Mouse (Mus musculus) heart, adult 2 months (tissue): ENCODE data around the gene Ssxb3. TPM values are rescaled to one million over a fixed set of nuclear protein-coding genes. Genes with fewer than 3 reads are reported as not detected.
"Not testable (repeated sequence)": the region's sequence is repeated elsewhere in the genome, so short reads cannot be mapped to it uniquely, and the experiment has no call there.

Source experiments
- DNase-seq, 2 experiments: peaks; one replicate each; pipeline ENCODE4 v3.0.0; 2021
- H3K27ac ChIP-seq: fragments of 200-600 bp; 2 replicates; pipeline ENCODE4 v1.8.1; 2022
- H3K27me3 ChIP-seq: fragments of 200-500 bp; 2 replicates; pipeline ENCODE4 v1.6.1; 2012; ENCODE audit warnings: mild to moderate bottlenecking, low read length, inconsistent platforms, mixed read lengths; ENCODE audit not compliant: control insufficient read depth, insufficient read depth
- H3K36me3 ChIP-seq: fragments of 200-500 bp; 2 replicates; pipeline ENCODE4 v1.6.1; 2012; ENCODE audit warnings: low read length, inconsistent platforms; ENCODE audit not compliant: control insufficient read depth, insufficient read depth
- H3K4me1 ChIP-seq: fragments of 200-500 bp; 2 replicates; pipeline ENCODE4 v1.6.1; 2011; ENCODE audit warnings: low read length; ENCODE audit not compliant: control insufficient read depth, insufficient read depth
- H3K4me3 ChIP-seq: fragments of 200-600 bp; 2 replicates; pipeline ENCODE4 v1.8.1; 2022
- H3K79me2 ChIP-seq: fragments of 200-500 bp; replicated peaks from 2 replicates; pipeline ENCODE4 v1.6.1; 2012; ENCODE audit warnings: mild to moderate bottlenecking, inconsistent platforms, low read length, moderate library complexity, mixed read lengths; ENCODE audit not compliant: control insufficient read depth, insufficient read depth
- H3K9ac ChIP-seq: fragments of 200-500 bp; 2 replicates; pipeline ENCODE4 v1.6.1; 2012; ENCODE audit warnings: low read depth, mild to moderate bottlenecking, control low read depth, inconsistent platforms, low read length, mixed read lengths
- WGBS: fragments of 180-500 bp; shearing (Covaris S2); methylation state at CpG from one replicate; pipeline ENCODE4 v1.1.7; 2018; 5-methylcytosine and 5-hydroxymethylcytosine counted together
- intact Hi-C: fragments of 180-260 bp; cut with DNase I; formaldehyde crosslinking; loops from one replicate; pipeline ENCODE4 v1.15.1; 2025
- long read RNA-seq: library from polyadenylated mRNA; stranded (forward); transcript quantifications from one replicate; pipeline ENCODE4 v2.0.0, GENCODE M21; 2021
- polyA plus RNA-seq: library from polyadenylated mRNA; depleted of rRNA; stranded (reverse); fragments of >200 nt; gene quantifications from 2 replicates; pipeline ENCODE4 v1.2.3, GENCODE M21; 2012; rRNA removed
- total RNA-seq, 2 experiments: library from RNA; stranded (reverse); gene quantifications; 2 replicates each; pipeline ENCODE4 v1.2.3; 2021

Ssxb3 gene
- total RNA-seq, result not detected
- not detected in 2 replicates for polyA plus RNA-seq
- long read RNA-seq, result 0 reads

DNA sequence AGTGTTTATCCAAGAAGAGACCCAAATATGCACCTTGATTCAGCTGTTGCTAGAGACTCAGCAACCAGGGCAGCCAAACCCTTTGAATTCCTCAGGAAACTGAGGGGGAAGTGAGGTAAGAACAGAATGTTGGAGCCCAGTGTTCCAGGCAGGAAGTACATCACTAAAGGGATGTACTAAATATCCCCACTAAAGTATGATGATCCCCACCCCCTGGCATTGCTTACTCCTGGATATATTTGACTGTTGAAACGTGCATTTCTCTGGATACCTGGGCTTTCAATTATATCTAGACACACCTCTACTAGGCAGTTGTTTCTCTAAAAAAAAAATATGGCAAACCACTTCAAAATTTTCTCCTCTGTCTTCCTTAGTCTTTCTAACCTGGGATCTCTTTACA, at the start of gene Ssxb3:
Gene Ssxb3 (minus strand): TSS at position 101 of the 400 bp plus-strand sequence.
- H3K36me3 ChIP-seq, H3K4me1 ChIP-seq, H3K79me2 ChIP-seq, H3K27me3 ChIP-seq, H3K9ac ChIP-seq, DNase-seq, H3K27ac ChIP-seq, intact Hi-C loops, H3K4me3 ChIP-seq: not testable (repeated sequence)
- WGBS, result 21% methylated on average over 1 of the region's 1 CpGs

DNA sequence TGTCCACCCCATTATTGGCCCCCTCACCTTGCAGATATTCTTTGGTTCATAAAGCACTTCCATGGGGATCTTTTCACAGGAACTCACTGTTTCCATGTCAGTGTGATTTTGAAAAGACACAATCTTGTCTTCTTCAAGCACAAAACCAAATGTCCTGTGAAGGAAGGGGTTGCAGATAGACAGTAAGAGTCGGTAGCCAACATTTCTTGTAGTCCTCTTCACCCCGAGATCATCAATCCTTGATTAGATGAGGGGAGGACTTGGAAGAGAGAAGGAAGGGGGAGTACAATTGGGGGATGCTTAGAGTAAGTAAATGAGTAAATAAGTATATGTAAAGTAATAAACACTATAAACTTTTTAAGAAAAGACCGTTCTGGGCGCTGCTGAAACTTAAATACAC, 43.5 kb downstream of the Ssxb3 start, which contains the start of gene Ssxb6:
Gene Ssxb6 (minus strand): TSS at position 101 of the 400 bp plus-strand sequence.
- 57% methylated on average over 4 of the region's 4 CpGs for WGBS
- H3K79me2 ChIP-seq, H3K4me3 ChIP-seq, H3K27me3 ChIP-seq, H3K36me3 ChIP-seq, H3K4me1 ChIP-seq, DNase-seq, intact Hi-C loops, H3K9ac ChIP-seq, H3K27ac ChIP-seq: not testable (repeated sequence)

Other genes with a start within 250 kb of the Ssxb3 start
- not detected for gene Ssxb9, start 224.8 kb downstream of the Ssxb3 start, total RNA-seq
- gene Ssxb9, start 224.8 kb downstream of the Ssxb3 start, polyA plus RNA-seq, result not detected in 2 replicates
- gene Ssxb1, start 178.5 kb downstream of the Ssxb3 start, total RNA-seq, result not detected
- not detected in 2 replicates for gene Ssxb1, start 178.5 kb downstream of the Ssxb3 start, polyA plus RNA-seq
- gene Ssxb2, start 130.1 kb downstream of the Ssxb3 start, total RNA-seq, result not detected
- gene Ssxb2, start 130.1 kb downstream of the Ssxb3 start, polyA plus RNA-seq, result not detected in 2 replicates
- not detected for gene Gm14459, start 66.9 kb downstream of the Ssxb3 start, total RNA-seq
- not detected in 2 replicates for gene Gm14459, start 66.9 kb downstream of the Ssxb3 start, polyA plus RNA-seq
- gene Ssxb6, start 43.6 kb downstream of the Ssxb3 start, total RNA-seq, result not detected
- gene Ssxb6, start 43.6 kb downstream of the Ssxb3 start, polyA plus RNA-seq, result not detected in 2 replicates
- not detected for gene Ssxb8, start 99.0 kb upstream of the Ssxb3 start, total RNA-seq
- gene Ssxb8, start 99.0 kb upstream of the Ssxb3 start, polyA plus RNA-seq, result not detected in 2 replicates
- not detected for gene Ssx9, start 156.6 kb upstream of the Ssxb3 start, total RNA-seq
- gene Ssx9, start 156.6 kb upstream of the Ssxb3 start, polyA plus RNA-seq, result not detected in 2 replicates
- gene Ssxb5, start 211.9 kb upstream of the Ssxb3 start, total RNA-seq, result not detected
- not detected in 2 replicates for gene Ssxb5, start 211.9 kb upstream of the Ssxb3 start, polyA plus RNA-seq